Mouse (Mus musculus) retina, postnatal 1 day (tissue): ENCODE results near the gene Krtap5-4.
"Not testable (repeated sequence)": the region's sequence is repeated elsewhere in the genome, so short reads cannot be mapped to it uniquely, and the experiment has no call there.

ENCODE experiments used
- DNase-seq: peaks from one replicate; pipeline ENCODE4 v3.0.0-alpha.2; 2012

The Krtap5-4 gene

DNA sequence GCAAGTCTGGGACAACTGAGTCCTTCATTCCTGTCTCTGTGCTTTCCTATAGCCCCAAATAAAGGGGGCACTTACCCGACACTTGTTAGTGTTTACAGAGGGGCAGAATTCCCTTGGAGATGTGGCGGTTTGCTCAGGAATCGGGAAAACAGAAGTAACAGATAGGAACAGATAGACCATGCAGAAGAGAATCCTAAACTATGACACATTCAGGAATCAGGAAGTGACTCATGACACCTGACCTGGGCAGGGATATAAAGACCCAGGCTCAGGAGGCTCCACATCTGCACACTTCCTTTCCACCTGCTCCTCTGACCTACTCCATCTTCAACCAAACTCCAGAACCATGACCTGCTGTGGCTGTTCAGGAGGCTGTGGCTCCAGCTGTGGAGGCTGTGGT lies at the start of gene Krtap5-4:
Gene Krtap5-4, plus strand, starts transcription at position 301 of the 400 bp plus-strand sequence.
- DNase-seq: no peak

GRCm38 (mm10) chr7:142255517-142255916 lies 47.8 kb upstream of the Krtap5-4 start:
- DNase-seq: peak; percentile 55

DNA sequence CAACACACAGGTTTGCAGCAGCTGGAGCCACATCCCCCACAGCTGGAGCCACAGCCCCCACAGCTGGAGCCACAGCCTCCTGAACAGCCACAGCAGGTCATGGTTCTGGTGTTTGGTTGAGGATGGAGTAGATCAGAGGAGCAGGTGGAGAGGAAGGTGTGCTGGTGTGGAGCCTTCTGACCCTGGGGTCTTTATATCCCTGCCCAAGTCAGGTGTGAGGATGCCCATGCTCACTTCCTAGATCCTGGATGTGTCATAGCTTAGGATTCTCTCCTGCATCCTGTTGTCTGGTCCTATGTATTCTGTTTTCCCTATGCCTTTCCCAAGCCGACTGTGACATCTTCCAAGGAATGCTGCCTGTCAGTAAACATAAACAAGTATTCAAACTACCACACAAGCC lies 45.1 kb upstream of the Krtap5-4 start, which contains the start of gene Gm2431:
Gene Gm2431, minus strand, starts transcription at position 101 of the 400 bp plus-strand sequence.
- not testable (repeated sequence) for DNase-seq

DNA sequence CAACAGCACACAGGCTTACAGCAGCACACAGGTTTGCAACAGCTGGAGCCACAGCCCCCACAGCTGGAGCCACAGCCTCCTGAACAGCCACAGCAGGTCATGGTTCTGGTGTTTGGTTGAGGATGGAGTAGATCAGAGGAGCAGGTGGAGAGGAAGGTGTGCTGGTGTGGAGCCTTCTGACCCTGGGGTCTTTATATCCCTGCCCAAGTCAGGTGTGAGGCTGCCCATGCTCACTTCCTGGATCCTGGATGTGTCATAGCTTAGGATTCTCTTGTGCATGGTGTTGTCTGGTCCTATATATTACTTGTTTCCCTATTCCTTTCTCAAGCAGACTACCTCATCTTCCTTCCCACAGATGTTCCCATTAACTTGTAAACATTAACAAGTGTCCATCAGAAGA lies 29.1 kb upstream of the Krtap5-4 start, which contains the start of gene Gm4559:
Gene Gm4559, minus strand, starts transcription at position 101 of the 400 bp plus-strand sequence.
- DNase-seq: not testable (repeated sequence)

DNA sequence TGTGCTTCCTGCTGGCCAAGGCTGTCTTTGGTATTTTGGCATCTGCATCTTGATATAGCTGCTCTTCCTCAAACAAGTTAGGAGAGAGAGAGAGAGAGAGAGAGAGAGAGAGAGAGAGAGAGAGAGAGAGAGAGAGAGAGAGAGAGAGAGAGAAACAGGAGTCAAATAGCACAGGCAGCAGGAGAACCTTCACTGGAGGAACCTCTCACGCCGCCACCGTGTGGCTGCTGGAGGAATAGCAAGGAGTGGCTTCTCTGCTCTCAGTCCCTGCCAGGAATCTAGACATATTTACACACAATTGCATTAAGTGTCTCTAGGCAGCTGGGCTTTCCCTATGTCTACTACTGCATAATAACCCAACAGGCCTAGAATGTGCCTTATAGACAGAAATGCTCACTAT lies 25.2 kb upstream of the Krtap5-4 start:
- DNase-seq: peak; percentile 72

- DNase-seq: not testable (repeated sequence)
Measured at GRCm38 (mm10) chr7:142279291-142279690, 24.1 kb upstream of the Krtap5-4 start.

GRCm38 (mm10) chr7:142282847-142283246 lies 20.5 kb upstream of the Krtap5-4 start:
- DNase-seq: not testable (repeated sequence)

DNA sequence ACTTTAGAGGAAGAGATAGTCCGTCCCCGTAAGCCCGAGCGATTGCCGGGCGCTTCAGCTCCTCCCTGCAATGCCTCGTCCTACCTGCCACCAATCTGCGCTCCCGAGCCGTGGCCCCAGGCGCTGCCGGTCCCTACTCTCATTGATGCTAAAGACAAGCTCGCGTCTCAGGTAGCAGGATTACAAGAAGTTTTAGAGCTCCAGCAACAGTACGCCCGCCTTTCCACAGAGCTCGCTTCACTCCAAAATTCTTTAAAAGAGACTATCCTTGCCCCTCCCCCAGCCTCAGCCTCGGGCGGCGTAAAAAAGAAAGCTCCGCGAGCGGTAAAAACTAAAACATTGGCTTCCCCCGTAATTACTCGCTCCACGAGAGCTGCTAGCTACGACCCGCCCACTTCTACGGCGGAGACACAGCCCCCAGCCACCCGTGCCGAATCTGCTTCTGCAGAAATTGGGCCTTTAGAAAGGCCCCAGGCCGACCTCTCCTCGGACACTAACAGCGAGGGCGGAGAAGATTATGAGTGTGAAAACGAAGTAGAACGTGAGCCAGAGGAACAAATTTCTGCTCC lies 19.2 kb upstream of the Krtap5-4 start:
- DNase-seq: peak; percentile 85

- DNase-seq: peak; percentile 97
Measured at GRCm38 (mm10) chr7:142284615-142285080, 18.7 kb upstream of the Krtap5-4 start.

DNA sequence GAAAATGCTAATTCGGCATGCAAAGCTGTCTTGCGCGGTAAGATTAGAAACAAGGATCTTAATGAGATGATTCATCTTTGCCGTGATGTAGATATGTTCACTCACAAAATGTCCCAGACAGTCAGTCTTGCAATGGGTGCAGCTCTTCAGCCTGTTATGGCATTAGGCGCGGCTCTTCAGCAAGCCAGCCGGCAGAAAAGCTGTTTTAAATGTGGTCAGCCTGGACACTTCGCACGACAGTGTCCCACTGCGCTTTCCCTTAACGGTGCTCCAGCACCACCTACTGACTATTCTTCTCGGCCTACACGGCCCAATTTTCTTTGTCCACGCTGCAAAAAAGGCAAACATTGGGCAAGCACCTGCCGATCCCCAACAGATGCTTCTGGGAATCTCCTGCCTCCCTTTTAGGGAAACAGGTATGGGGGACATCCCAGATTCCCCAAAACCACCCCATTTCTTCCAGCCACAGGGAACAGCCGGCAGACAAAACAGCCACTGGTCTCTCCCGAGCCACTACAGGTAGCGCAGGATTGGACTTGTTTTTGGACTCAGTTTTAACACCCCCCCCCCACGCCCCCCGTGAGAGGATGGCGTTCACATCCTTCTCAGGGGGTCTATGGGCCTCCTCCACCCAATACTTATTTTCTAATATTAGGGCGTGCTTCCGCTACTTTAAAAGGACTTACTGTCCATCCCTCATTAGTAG lies 18.1 kb upstream of the Krtap5-4 start:
- DNase-seq: peak; percentile 62

- not testable (repeated sequence) for DNase-seq
Measured at GRCm38 (mm10) chr7:142285910-142286612, 17.3 kb upstream of the Krtap5-4 start.

GRCm38 (mm10) chr7:142293851-142294250 lies 9.5 kb upstream of the Krtap5-4 start:
- peak; percentile 46 for DNase-seq

DNA sequence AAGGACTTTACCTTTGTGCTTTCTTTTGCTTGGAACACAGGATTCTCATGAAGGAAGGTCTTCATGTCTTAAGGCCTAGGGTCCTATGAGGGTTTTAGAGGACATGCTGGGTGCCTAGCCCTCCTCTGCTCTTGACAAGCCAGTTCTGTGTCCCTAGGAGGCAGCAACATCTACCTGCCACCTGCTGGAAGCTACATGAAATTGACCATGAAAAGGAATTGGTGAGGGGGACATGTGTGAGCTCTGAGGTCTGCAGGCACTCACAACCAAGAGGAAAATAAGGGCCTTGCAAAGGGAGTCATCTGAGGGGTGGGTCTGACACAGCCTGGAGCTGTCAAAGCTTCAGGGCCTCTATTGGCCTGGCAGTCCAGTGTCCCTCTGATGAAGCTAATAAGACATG lies 7.9 kb upstream of the Krtap5-4 start:
- DNase-seq: no peak

DNA sequence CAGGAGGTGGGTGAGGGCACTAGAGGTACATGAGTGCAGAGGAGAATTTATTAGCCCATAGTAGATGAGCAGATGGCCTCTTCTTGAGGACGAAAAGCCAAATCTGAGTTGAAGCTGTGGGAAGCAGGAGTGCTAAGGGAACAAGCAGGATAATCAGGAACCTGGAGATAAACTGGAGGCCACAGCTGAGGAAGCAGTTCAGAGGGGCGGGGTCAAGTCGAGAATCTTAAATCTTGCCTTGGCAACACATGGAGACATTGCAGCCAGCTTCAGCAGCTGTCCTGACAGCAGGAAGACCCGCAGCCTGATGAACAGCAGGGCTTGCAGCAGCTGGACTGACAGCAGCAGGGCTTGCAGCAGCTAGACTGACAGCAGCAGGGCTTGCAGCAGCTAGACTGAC lies 7.2 kb upstream of the Krtap5-4 start:
- DNase-seq: not testable (repeated sequence)

DNA sequence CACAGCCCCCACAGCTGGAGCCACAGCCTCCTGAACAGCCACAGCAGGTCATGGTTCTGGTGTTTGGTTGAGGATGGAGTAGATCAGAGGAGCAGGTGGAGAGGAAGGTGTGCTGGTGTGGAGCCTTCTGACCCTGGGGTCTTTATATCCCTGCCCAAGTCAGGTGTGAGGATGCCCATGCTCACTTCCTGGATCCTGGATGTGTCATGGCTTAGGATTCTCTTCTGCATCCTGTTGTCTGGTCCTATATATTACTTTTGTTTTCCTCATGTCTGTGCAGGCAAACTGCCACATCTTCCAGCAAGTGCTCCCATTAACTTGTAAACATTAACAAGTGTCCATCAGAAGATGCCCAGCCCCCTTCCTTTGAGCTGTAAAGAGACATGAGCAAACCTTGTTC lies 6.3 kb upstream of the Krtap5-4 start, which contains the start of gene Krtap5-1:
Gene Krtap5-1, minus strand, starts transcription at position 101 of the 400 bp plus-strand sequence.
- not testable (repeated sequence) for DNase-seq

DNA sequence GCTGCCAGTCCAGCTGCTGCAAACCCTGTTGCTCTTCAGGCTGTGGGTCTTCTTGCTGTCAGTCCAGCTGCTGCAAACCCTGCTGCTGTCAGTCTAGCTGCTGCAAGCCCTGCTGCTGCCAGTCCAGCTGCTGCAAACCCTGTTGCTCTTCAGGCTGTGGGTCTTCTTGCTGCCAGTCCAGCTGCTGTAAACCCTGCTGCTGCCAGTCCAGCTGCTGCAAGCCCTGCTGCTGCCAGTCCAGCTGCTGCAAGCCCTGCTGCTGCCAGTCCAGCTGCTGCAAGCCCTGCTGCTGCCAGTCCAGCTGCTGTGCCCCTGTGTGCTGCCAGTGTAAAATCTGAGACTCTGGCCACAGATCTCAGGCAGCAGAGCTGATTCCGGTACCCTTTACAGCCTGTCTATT lies 580 bp downstream of the Krtap5-4 start:
- DNase-seq: not testable (repeated sequence)

DNA sequence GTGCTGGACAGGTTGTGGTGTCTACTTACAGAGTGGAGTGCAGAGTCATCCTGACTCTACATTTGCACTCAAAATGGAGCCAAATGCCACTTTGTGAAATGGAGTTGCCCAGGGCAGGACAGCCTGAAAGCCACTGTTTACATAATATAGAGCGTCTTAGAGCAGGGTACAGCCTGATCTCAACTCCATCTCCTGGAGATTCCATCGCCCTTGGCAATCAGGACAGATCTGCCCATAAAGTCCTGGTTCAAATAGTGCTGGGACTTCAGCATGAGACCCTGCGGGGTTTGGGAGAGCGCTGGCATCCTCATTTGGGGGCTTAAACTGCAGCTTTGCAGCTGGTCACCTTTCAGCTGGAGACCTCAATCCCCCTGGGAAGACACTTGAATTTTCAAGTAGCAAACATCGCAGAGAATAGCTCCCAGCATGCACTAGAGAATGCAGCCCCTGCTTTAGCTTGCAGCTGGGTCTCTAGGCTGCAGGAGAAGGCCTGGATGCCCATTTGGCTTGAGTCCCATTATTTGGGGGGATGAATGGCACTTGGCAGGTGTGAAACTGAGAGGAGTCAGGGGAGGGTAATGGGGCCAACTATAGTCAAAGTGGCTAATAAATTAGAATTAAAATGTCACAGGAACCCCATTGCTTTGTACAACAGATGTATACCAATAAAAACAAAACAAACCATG lies 11.4 kb downstream of the Krtap5-4 start:
- no peak for DNase-seq

DNA sequence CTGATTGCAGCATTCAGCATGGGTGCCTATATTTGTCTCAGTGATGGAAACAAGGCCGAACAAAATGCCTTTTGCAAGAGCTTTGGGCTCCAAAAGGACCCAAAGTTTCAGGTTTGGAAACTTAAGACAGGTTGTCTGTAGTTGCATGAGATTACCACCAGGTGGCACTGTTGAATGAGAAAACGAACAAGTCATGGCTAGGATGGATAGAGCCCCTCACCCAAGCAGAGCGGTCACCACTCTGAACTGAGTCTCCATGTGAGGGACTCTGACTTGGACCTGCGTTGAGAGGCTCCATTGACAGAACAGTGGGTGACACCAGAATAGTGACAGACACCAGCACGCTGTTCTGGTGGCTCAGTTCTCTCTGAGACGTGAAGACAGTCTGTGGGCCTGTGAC lies 13.2 kb downstream of the Krtap5-4 start:
- peak; percentile 74 for DNase-seq

- no peak for DNase-seq
Measured at GRCm38 (mm10) chr7:142317216-142317615, 13.9 kb downstream of the Krtap5-4 start.

GRCm38 (mm10) chr7:142319124-142319523 lies 15.8 kb downstream of the Krtap5-4 start:
- DNase-seq: no peak

DNA sequence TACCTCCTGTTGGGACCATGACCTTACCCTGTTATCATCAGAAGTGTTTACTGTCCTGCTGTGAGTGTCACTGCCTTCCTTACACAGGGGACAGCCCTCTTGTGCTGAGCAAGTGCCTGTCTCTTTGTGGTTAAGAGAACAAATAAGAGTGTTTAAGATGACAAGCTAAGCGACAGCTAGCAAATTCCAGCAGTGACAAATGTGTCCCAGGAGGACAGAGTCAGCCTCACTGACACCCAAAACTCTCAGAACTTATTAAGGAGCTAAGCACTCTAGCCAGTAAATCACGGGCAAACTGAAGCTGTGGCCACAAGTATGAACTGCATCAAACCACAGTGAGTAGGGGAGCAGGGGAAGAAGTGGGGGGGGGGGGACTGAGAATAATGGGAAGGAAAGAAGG lies 17.6 kb downstream of the Krtap5-4 start:
- no peak for DNase-seq

GRCm38 (mm10) chr7:142321637-142322306 lies 18.4 kb downstream of the Krtap5-4 start:
- not testable (repeated sequence) for DNase-seq
